Comparison of ENCODE assay signal across 8 mouse cellular contexts in the genomic region with DNA sequence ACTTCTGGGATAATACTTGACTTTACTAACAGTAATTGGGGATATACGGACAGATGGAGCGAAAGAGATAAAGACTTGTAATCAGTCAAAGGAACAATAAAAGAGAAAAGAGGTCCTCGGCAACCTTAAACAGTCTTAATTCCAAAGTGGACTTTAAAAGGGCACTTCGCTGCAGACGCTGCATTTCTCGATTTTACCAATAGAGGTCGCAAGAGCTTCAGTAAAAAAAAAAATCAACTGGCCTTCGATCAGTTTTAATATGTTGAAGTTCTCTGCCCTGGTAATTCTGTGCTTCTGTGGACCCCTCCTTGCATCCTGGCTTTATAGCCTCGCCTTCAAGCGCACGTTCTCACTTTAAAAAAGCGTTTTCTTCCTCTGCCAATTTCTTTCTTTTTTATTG. TPM values are rescaled to one million over a fixed set of nuclear protein-coding genes. Genes with fewer than 3 reads are reported as not detected.
A peak's percentile ranks its signal among the peaks of the same experiment; 100 is the strongest.
DNase-seq lines count a peak whose midpoint lies in the region; ATAC-seq and TF ChIP-seq lines count a peak whose summit lies in the region.

No protein-coding gene starts in this region.

- DNase-seq in kidney, adult 11 months: peak; percentile 7
- peak; percentile 53 for DNase-seq in ZHBTc4 (ENCODE audit: low read depth, low spot score)
- peak; percentile 56 for DNase-seq in fibroblast of lung, adult 2 months (ENCODE audit: low read depth)
- DNase-seq in layer of hippocampus, postnatal 25 days (ENCODE audit: extremely low spot score in 1 of 2, low spot score in 1 of 2): peak; percentile 23 to 61
- DNase-seq in gastrocnemius, postnatal 25 days: no peak

- H3K27ac ChIP-seq in kidney, embryonic 15.5 days: no peak overlapping the region
- no peak overlapping the region for H3K27ac ChIP-seq in neural tube, embryonic 13.5 days (replicated peaks)

- 1% methylated on average over 12 of the region's 12 CpGs for WGBS in kidney, embryonic 15.5 days
- 4% methylated on average over 12 of the region's 12 CpGs for WGBS in neural tube, embryonic 13.5 days

- ATAC-seq in kidney, embryonic 15.5 days (replicated peaks; ENCODE audit: low FRiP score): no peak
- ATAC-seq in neural tube, embryonic 13.5 days (ENCODE audit: low read depth): no peak

- no peak overlapping the region for H3K4me3 ChIP-seq in kidney, embryonic 15.5 days (replicated peaks)
- no peak overlapping the region for H3K4me3 ChIP-seq in E14TG2a.4 (replicated peaks; ENCODE audit: low read length)
- no peak overlapping the region for H3K4me3 ChIP-seq in neural tube, embryonic 13.5 days

- no peak overlapping the region for H3K4me2 ChIP-seq in kidney, embryonic 15.5 days
- peak overlapping the region; percentile 66; the same call in 1 of the 2 replicates for H3K4me2 ChIP-seq in neural tube, embryonic 13.5 days

- TF ChIP-seq CTCF in E14TG2a.4 (conservative IDR thresholded peaks at IDR 0.05; ENCODE audit: low read length): peak; percentile 99

- no peak overlapping the region for H3K9ac ChIP-seq in kidney, embryonic 15.5 days
- H3K9ac ChIP-seq in neural tube, embryonic 13.5 days: no peak overlapping the region

- peaks cover 62% of the 10 kb centered on the region for H3K27me3 ChIP-seq in kidney, embryonic 15.5 days
- H3K27me3 ChIP-seq in E14TG2a.4 (ENCODE audit: insufficient read depth, low read length): peaks cover 61% of the 10 kb centered on the region
- peaks cover 49% of the 10 kb centered on the region for H3K27me3 ChIP-seq in neural tube, embryonic 13.5 days

- H3K4me1 ChIP-seq in kidney, embryonic 15.5 days: peaks cover 33% of the 10 kb centered on the region
- H3K4me1 ChIP-seq in E14TG2a.4 (replicated peaks; ENCODE audit: low read depth, low read length): peaks cover 33% of the 10 kb centered on the region
- peaks cover 25% of the 10 kb centered on the region for H3K4me1 ChIP-seq in neural tube, embryonic 13.5 days (replicated peaks)

- no peaks in the 10 kb centered on the region for H3K36me3 ChIP-seq in kidney, embryonic 15.5 days
- H3K36me3 ChIP-seq in E14TG2a.4 (ENCODE audit: insufficient read depth, low read length): no peaks in the 10 kb centered on the region
- no peaks in the 10 kb centered on the region for H3K36me3 ChIP-seq in neural tube, embryonic 13.5 days

- no peaks in the 10 kb centered on the region for H3K9me3 ChIP-seq in kidney, embryonic 15.5 days (replicated peaks)
- H3K9me3 ChIP-seq in E14TG2a.4 (ENCODE audit: low read length): no peaks in the 10 kb centered on the region
- no peaks in the 10 kb centered on the region for H3K9me3 ChIP-seq in neural tube, embryonic 13.5 days

RNA-seq across cellular contexts. Expression of a gene that starts 0.7 kb away (rescaled TPM):
- polyA plus RNA-seq in kidney, embryonic 15.5 days (2015; fragmentation: Nextera tagmentation; extraction: Ambion mirVana): 0.39 and 0.53 TPM in 2 replicates
- total RNA-seq in layer of hippocampus, postnatal 25 days (2021): 1 to 10 TPM; 5.0 to 6.0 TPM
- polyA plus RNA-seq in neural tube, embryonic 13.5 days (2015; fragmentation: Nextera tagmentation; extraction: Ambion mirVana): 0.95 and 1.4 TPM in 2 replicates
- not detected for total RNA-seq in gastrocnemius, postnatal 25 days (2021)

RNA-seq across cellular contexts. Expression of a gene that starts 26.1 kb away (rescaled TPM):
- polyA plus RNA-seq in kidney, embryonic 15.5 days (2015; fragmentation: Nextera tagmentation; extraction: Ambion mirVana): 3.9 and 4.0 TPM in 2 replicates
- under 1 TPM; 0.85 to 0.86 TPM for total RNA-seq in layer of hippocampus, postnatal 25 days (2021)
- 2.0 and 2.2 TPM in 2 replicates for polyA plus RNA-seq in neural tube, embryonic 13.5 days (2015; fragmentation: Nextera tagmentation; extraction: Ambion mirVana)
- 10 to 100 TPM in 1 of 2 experiments, 1 to 10 TPM in 1; 8.4 to 10.5 TPM for total RNA-seq in gastrocnemius, postnatal 25 days (2021)

RNA-seq across cellular contexts. Expression of a gene that starts 38.0 kb away (rescaled TPM):
- polyA plus RNA-seq in kidney, embryonic 15.5 days (2015; fragmentation: Nextera tagmentation; extraction: Ambion mirVana): 0.06 and 0.14 TPM in 2 replicates
- not detected for total RNA-seq in layer of hippocampus, postnatal 25 days (2021)
- not detected in 2 replicates for polyA plus RNA-seq in neural tube, embryonic 13.5 days (2015; fragmentation: Nextera tagmentation; extraction: Ambion mirVana)
- total RNA-seq in gastrocnemius, postnatal 25 days (2021): not detected

RNA-seq across cellular contexts. Expression of a gene that starts 56.9 kb away (rescaled TPM):
- 26.0 and 31.2 TPM in 2 replicates for polyA plus RNA-seq in kidney, embryonic 15.5 days (2015; fragmentation: Nextera tagmentation; extraction: Ambion mirVana)
- total RNA-seq in layer of hippocampus, postnatal 25 days (2021): 10 to 100 TPM; 10.5 to 11.6 TPM
- polyA plus RNA-seq in neural tube, embryonic 13.5 days (2015; fragmentation: Nextera tagmentation; extraction: Ambion mirVana): 13.8 and 15.6 TPM in 2 replicates
- 10 to 100 TPM; 16.3 to 19.7 TPM for total RNA-seq in gastrocnemius, postnatal 25 days (2021)

Comparison
In these comparisons a context has a peak if more than half of its experiments do, and no peak if none do; other contexts are left out.
1. RNA of a gene that starts 0.7 kb away (total RNA-seq): 5.0 to 6.0 TPM in layer of hippocampus, postnatal 25 days; not detected in gastrocnemius, postnatal 25 days; every median in the first group is over 4 times any median in the second.
2. RNA of a gene that starts 26.1 kb away (total RNA-seq): 8.4 to 10.5 TPM in gastrocnemius, postnatal 25 days; 0.85 to 0.86 TPM in layer of hippocampus, postnatal 25 days; every median in the first group is over 4 times any median in the second.